Mouse (Mus musculus): ENCODE measurements around the gene Pcx.

Pcx gene

DNA sequence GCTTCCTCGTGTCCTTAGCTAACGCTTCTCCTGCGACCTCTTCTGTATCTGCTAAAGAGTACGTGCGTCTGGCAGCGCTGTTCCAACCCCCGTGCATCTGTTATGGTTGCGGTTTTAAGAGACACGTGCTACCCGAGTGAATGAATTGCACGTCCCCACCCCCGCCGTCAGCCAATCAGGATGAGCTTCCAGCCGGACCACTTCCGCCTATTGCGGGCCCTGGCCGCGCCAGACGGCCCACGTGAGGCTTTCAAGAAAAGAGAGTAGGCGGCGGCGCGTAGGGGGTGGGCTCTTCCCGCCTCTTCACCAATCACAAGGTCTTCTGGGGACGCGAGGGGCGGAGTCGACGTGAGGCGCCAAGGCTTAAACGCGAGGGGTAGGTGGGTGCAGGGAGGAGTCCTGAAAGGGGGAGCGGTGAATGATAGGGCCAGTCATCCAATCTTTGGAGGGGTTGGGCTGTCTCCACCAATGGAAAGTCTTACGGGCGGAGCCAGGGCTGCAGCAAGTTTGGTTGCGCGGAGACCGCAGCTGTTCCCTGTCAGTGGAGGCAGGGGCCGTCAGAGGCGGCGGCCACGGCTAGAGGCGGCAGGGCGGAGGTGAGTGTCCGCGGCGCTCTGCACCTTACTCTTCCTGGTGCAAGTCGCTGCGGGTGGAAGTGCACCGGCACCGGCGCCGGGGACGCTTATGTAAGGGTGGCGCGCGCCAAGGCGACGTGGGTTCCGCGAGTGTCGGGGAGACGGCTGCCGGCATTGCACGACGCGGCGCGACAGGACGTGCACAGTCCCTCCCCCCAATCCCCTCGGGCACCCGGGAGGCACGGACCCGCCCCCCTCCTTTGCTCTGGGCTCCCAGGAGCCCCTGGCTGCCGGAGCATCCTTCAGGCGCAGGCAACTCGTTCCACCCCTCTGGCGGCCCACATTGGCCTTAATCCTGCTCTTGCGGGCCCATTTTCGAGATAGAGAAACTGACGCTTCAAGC lies at the start of gene Pcx:
Pcx (plus strand) TSS at position 487 of the 978 bp plus-strand sequence.
- peak; percentile 99 for DNase-seq (ENCODE audit: low read depth, low spot score)

DNA sequence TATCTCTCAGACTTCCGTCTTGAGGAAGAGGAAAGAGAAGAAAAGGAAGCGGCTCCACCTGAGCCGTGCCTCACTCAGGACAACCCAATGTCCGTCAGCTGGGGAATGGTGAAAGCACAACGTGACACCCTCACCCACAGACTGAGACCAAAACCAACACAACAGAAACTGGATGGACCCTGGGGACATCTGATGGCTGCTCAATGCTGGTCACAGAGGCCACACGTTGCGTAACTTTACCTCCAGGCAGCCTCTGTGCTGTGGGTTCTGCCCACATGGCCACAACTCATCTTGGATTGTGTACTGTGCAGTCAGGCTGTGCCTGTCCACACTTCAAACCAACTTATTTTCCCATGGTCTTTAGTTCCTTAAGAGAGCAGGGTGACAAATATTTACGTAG lies 48.3 kb upstream of the Pcx start:
- DNase-seq (ENCODE audit: low read depth, low spot score): no peak

DNA sequence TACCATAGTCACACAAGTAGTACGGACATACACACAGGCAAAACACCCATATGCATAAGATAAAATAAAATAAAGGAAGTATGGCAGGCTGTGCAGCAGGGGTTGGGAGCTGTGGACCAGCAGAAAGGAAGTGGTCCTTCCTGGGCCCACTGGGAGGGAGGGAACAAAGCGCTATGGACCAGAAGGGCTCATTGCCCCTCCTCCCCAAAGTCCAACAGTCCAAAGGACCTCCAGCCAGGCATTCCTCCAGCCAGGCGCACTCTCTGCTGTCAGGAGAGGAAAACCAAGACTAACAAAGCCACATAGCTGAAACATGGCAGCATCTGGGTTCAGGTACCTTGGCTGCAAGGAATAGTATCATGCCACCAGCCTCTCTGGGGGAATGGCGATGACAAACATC lies 45.6 kb upstream of the Pcx start:
- no peak for DNase-seq (ENCODE audit: low read depth, low spot score)

DNA sequence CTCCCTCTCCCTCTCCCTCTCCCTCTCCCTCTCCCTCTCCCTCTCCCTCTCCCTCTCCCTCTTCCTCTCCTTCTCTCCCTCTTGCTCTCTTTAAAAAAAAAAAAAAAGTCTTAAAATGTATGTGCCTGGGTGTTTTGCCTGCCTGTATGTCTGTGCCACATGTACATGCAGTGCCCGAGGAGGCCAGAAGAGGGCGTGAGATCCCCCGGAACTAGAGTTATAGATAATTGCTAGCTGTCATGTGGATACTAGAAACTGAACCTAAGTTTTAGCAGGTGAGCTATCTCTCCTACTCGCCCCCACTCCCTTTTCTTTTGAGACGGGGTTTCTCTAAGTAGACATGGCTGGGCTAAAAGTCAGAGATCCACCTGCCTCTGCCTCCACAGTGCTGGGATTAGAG lies 41.9 kb upstream of the Pcx start:
- peak; percentile 19 for DNase-seq (ENCODE audit: low read depth, low spot score)

DNA sequence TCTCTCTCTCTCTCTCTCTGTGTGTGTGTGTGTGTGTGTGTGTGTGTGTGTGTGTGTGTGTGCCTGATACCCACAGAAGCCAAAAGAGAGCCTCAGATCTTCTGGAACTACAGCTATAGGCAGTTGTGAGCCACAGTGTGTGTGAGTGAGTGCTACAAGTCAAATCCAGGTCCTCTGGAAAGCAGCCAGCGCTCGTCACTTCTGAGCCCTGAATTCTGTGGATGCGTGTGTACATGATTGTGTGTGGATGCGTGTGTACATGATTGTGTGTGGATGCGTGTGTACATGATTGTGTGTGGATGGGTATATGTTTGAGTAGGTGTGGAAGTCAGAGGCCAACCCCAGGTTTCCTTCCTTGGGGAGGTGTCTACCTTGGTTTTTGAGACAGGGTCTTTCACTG lies 36.7 kb upstream of the Pcx start:
- DNase-seq (ENCODE audit: low read depth, low spot score): no peak

DNA sequence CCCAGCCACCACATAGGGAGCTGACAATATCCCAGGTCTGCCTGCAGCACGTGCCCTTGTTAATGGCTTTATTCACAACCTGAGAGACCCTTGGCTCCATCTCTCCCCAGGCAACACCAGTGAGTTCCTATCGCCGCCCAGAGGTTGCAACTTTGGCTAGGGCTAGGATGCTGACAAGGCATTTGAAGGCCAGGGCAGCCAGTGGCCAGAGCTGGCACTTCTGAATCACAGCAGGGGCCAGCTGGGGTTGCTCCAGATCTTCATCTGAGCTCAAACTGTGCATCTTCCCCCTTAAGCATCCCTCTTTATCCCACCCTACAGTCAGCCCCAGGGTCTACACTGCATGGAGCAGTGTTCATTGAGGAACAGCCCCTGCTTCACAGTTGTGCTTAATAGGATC lies 35.5 kb upstream of the Pcx start:
- no peak for DNase-seq (ENCODE audit: low read depth, low spot score)

DNA sequence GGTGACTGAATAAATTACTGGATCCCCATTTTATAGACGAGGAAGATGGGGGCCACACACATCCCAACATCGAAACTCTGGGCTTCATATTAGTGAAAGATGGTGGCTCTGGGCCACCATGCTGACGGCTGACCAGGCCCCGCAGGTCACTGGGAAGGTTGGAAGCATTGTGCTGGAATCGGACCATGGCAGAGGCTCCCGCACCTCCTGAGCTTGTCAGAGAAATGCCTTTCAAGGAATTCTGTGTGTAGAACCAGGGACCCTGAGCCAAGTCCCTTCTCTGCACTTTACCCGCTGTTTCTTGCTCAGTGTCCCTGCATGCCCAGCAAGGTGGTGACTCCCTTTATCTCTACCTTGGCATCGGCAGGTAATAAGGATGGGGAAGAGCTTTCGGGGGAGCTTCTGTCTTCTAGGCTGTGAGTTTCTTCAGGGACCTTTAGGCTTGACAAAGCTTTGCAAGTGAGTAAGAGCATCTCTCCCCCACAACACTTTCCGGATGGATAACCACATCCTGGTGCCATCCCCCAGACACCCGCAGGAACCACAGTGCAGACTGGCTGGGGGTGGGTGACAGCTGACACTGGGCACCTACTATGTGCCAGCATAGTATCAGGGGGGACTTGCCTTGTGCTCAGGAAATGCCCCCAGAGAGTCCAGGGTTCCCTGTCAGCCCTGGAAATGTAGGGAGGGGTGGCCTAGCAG lies 34.9 kb upstream of the Pcx start:
- no peak for DNase-seq (ENCODE audit: low read depth, low spot score)

DNA sequence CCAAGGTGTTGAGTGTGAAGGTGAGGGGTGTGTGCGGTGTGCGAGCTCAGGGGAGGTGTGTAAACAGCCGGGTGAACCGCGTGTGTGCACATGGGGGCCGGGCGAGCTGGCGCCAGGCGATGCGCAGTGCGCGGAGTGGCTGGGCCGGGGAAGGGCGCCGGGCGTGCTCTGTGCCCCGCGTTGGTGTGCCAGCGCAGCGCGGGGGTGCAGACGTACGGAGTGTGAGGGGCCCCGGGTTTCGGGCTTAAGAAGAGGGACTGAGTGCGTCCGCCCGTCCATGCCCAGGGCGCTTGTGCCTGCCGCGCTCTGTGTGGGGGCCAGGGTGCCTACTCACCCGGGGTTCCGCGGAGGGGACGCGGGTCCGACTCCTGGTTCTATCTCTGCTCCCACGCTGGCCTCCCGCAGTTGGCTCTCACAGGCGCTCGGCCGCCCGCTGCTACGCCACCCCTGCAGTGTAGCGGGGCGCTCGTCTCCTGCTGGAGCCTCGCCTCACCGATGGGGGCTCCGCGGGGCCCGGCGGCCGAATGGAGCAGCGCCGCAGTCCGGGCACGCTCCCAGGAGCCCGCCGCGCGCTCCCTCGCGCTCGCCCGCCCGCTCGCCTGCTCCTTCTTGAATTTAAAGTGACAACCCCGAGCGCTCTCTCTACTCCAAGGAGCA lies 33.5 kb upstream of the Pcx start:
- no peak for DNase-seq (ENCODE audit: low read depth, low spot score)

DNA sequence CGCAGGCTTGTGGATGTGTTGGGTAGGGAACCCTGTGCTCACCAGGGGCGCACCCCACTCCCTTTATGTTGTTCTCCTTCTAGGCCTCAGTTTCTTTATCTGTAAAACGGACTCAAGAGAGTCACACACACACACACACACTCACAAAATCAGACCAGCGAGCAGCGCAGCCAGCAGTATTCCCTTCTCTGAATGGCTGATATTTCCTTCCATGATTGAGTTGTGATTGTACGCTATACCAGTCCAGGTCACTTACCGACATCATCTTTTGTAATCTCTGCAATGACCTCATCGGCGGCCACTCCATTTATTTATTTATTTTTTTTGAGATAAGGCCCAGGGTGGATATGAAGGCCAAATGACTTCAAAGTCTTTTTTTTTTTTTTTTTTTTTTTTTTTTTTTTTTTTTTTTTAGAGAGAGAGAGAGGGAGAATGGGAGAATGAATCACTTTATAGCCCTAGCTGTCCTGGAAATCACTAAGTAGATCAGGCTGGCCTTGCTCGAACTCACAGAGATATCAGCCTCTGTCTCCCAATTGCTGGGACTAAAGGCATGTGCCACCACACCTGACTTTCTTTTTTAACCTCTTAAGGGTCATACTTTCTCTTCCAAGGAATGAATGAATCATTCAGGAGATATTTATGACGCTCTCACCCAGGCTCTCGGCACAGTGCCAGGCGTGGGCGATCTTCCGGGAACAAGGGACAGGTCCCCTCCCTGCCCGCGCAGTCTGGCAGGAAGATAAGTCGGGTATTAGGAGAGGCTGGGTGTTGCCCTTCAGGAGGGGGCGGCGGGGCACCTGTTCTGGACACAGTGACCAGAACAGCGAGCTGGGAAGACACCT lies 32.7 kb upstream of the Pcx start, which contains the start of gene Syt12:
Syt12 (minus strand) TSS at position 103 of the 845 bp plus-strand sequence.
- DNase-seq (ENCODE audit: low read depth, low spot score): no peak

DNA sequence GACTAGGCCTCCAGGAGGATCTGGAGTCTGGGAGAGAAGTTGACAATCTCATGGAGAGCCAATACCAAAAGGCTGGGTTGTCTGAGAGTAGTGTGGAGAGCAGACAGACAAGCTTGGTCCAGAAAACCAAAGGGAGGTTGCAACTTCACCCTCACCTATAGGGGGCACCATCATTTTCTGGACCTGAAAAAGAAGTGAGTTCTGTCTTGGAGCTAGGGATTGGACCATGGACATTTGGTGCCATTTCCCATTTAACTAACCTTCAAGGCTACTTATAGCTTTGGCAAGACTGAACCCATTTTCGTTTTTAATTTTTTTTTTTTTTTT lies 32.1 kb upstream of the Pcx start:
- DNase-seq (ENCODE audit: low read depth, low spot score): no peak

DNA sequence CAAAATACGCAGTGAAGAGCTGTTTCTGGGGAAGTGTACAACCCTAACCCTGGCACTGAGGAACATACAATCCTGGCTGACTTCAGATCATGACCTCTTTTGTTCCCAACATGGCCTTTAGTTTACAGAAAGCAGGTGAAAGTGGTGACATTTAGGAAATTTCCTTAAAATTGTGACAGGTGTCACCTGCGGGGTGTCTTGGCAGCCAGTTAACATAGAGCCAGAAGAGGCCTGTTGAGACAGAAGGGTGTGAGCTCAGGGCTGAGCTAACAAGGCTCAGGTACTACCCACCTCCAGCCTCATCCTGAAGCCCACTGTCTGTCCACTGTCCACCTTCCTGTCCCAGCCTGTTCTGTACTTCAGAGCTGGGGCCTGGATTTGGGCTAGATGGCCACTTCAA lies 30.2 kb upstream of the Pcx start:
- DNase-seq (ENCODE audit: low read depth, low spot score): no peak

DNA sequence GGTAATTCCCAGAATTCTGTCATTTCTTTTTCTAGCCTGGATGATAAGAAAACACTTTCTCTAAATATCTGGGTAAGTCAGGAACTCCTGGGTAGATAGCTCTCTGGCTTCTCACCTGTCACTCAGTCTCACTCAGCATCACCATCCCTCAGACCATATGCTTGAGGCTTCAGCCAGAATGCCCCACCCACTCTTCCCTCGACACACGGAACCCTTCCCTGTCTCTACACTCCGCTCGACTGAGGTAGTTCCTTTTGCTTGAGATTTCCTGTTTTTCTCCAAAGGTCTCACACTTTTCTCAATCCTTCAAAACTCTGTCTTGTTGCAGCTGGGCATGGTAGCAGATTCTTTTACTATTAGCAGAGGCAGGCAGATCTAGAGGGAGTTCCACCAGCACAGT lies 28.9 kb upstream of the Pcx start:
- no peak for DNase-seq (ENCODE audit: low read depth, low spot score)

DNA sequence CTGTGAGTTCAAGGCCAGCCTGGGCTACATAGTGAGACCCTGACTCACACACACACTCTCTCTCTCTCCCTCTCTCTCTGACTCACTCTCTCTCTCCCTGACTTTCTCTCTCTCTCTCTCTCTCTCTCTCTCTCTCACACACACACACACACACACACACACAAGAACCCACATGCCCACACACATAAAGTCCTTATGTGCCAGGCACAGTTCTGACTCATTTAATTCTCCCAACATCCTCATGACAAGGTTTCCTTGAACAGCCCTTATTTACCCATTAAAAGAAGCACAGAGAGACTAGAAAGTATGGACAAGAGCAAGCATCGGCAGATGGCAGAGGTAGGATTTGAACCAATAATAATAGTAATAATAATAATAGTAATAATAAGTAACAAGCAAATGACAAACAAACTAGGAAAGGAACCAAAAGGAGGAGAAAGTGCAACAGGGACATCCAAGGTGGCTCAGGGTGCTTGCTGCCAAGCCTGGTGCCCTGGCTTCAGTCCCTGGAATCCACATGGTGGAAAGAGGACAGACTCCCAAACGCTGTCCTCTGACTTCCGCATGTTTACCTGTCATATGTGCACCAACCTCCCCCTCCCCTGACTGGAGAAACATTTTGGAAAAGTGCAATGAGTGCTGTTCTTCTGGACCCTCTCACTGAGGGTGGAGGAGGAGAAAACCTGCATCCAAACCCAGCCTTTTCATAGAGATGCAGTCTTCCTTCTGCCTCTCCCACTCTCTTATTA lies 28.0 kb upstream of the Pcx start:
- DNase-seq (ENCODE audit: low read depth, low spot score): no peak

DNA sequence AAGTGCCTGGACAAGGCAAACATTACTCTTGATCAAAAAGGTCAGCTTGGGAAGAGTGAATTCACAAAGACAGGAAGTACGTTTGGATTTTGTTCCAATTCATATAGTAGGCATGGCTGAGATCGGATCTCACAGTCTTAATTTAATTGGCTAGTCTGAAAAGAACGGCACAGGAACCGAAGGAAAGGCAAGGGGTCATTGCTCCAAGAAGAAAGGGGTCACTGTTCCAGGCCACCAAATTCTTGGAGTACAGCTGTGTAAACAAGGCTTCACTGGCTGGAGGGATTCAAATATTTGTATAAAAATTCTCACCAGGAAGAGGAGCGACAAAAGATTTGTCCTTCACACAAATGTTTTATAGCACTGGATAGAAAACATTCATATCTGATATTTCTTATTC lies 25.3 kb upstream of the Pcx start:
- no peak for DNase-seq (ENCODE audit: low read depth, low spot score)

DNA sequence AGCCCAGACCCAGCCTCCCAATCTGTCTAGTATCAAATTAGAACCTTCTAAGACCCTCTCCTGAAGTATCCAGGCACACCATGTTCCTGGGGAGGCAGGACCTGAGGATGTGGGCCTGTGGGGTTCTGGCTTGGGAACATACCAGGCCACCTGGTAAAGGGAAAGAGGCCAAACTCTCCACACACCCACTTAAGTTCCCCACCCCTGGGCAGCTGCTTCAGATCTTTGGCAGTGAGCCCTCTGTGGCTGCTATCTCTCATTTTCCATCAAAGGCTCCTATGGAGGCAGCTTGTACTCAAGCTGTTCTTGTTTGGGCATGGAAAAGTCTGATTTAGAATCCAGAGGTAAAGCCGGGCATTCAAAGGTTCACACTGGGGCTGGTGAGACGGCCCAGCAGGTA lies 22.4 kb upstream of the Pcx start:
- DNase-seq (ENCODE audit: low read depth, low spot score): no peak

DNA sequence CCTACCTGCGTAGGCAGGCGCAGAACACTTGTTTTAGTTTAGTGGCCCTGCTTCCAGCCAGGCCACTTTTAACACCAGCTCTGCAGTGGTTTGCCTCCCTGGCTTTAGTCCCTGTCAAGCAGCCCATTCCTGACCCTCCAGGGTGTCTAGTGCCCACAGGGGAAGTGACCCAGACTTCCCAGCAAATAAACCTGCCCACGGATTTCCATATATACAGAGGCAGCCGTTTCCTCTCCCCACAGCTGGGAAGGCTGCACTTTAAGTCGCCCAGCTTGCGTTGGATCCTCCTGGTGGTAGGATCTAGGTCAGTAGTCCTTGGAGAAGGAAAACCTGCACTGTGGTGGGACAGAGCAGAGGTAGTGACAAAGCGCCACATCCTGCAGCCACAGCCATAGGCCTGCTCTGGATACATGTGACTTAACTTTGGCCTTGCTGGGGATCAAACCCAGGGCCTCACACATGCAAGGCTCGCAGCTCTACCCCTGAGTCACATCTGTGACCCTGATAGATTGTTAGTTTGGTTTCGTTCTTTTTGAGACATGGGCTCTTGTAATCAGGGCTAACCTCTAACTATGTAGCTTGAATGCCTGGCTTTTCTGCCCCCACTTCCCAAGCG lies 19.1 kb upstream of the Pcx start:
- DNase-seq (ENCODE audit: low read depth, low spot score): no peak

DNA sequence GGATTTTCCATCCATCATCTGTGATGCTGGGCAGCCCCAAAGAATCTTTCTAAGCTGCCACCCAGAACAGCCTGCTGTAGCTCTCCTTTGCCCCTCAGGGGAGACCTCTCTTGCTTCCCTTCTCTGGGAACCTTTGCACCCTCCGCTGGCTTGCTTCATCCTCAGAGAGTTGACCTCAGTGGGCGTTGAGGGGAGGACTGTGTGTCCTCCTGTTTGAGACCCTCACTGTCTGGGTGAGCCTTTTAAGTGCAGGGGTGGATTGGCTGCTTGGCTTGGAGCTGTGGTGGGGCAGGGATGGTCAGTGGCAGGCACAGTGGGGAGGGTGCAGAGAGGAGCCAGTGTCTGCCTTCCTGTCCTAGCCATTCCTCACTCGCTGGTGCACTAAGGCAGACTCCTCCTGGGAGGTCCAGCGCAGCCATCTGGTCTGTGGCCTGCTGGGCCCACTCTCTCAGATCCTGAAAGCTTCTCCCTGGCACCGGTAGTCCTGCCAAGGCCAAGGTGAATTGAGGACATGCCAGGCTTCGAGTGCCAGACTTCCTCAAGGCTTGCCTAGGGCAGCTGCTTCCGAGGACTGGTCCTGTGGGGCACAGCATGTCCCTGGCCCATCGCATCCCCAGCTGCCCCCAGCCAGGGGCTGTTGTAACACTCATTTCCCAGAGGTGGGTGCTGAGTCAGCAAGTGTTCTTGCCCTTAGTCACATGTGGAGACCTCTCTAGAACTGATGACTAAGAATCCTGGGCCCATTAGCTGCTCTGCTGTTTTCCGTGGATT lies 17.6 kb upstream of the Pcx start:
- DNase-seq (ENCODE audit: low read depth, low spot score): no peak

DNA sequence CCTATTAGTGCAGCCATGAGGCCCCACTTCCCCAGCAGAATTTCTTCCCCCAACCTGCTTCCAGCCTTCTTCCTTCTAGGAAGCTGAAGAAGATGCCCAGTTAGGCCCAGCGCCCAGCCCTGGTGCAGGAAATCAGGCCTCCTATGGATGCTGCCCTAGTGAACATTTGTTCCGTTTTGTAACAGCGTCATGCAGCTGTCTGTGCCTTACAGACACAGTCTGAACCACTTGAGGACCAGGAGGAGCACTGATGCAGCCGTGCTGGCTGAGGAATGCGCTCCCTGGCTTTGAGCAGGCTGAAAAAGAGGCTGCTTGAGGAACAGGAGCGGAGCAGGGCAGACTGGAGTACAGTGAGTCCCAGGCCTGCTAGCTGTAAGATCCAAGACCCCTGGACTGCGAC lies 15.6 kb upstream of the Pcx start:
- DNase-seq (ENCODE audit: low read depth, low spot score): no peak

DNA sequence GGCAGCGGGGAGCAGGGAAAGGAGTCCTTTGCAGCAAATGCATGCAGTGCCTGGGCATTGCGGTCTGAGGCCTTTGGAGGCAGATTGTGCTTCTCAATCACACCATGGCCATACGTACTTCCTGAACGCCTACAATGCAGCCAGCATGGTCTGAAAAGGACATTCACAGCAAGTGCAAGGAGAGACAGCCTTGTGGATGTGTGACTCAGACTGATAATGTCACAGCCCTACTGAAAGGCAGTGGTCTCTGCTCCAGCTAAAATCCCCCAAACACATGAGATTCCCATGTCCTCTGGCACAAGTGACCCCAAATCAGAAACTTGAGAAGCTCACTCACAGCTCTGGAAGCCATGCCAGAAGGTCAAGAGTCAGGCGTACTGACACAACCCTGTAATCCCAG lies 14.5 kb upstream of the Pcx start:
- no peak for DNase-seq (ENCODE audit: low read depth, low spot score)
